Mouse (Mus musculus) C3H10T1/2 (cell line): ENCODE results near the gene Prok1. TPM values are rescaled to one million over a fixed set of nuclear protein-coding genes. Genes with fewer than 3 reads are reported as not detected.

ENCODE experiments used
- polyA plus RNA-seq, 2 experiments: library from polyadenylated mRNA; unstranded; fragments of >200 nt; fragmentation: generic; extraction: Trizol; gene quantifications; one replicate each; pipeline ENCODE4 v1.2.1; 2012; ENCODE audit warnings: missing spikeins in 2 of 2

Gene Prok1
- polyA plus RNA-seq, result not detected

GRCm38 (mm10) chr3:107239607-107240006 lies at the start of gene Prok1:
Prok1 (minus strand) TSS chr3:107239707.

GRCm38 (mm10) chr3:107278479-107279269 lies 39.2 kb upstream of the Prok1 start, which contains the start of gene Lamtor5:
Lamtor5 (plus strand) TSS chr3:107278858.

GRCm38 (mm10) chr3:107230527-107230926 lies 9.0 kb downstream of the Prok1 start, which contains the start of gene A630076J17Rik:
A630076J17Rik (plus strand) TSS chr3:107230614.

GRCm38 (mm10) chr3:107221608-107222007 lies 17.9 kb downstream of the Prok1 start, which contains the start of gene Cym:
Cym (minus strand) TSS chr3:107221732.

Other genes with a start within 250 kb of the Prok1 start
- not detected for gene Kcna3, start 203.5 kb downstream of the Prok1 start, polyA plus RNA-seq
- not detected for gene Kcna2, start 138.6 kb downstream of the Prok1 start, polyA plus RNA-seq
- gene Kcna10, start 56.7 kb downstream of the Prok1 start, polyA plus RNA-seq, result not detected
- not detected for gene Cym, start 18.0 kb downstream of the Prok1 start, polyA plus RNA-seq
- gene A630076J17Rik, start 9.1 kb downstream of the Prok1 start, polyA plus RNA-seq, result not detected
- 100 to 1,000 TPM; 104 to 143 TPM for gene Lamtor5, start 39.2 kb upstream of the Prok1 start, polyA plus RNA-seq
- gene Slc16a4, start 51.5 kb upstream of the Prok1 start, polyA plus RNA-seq, result under 1 TPM in 1 of 2 experiments, not detected in 1; 0.40 TPM
- 1 to 10 TPM in 1 of 2 experiments, under 1 TPM in 1; 0.78 to 2.4 TPM for gene Rbm15, start 94.0 kb upstream of the Prok1 start, polyA plus RNA-seq
- under 1 TPM in 1 of 2 experiments, not detected in 1; 0.02 TPM for gene Kcnc4, start 219.8 kb upstream of the Prok1 start, polyA plus RNA-seq